Mouse (Mus musculus): ENCODE data around the gene Capn9.

Gene Capn9

DNA sequence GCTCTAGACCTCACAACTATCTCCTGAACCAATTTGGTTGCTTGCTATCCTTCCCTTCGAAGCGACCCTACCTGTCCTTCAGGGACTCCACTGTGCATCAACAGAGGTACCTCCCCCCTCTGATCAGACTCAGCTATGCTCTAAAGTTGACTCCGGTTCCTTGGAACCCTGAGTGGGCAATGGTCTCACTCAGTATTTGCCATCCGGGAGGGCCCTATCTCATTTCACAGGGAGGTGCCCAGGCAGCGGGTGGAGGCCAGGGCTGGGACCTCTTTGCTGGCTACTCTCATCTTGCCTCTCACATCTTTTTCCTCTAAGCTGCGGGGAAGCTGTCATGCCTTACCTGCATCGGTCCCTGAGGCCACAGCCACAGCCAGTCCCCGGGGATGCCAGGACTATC lies at the start of gene Capn9:
Capn9 (plus strand) TSS at position 301 of the 400 bp plus-strand sequence.
- DNase-seq (ENCODE audit: low spot score) = no peak

DNA sequence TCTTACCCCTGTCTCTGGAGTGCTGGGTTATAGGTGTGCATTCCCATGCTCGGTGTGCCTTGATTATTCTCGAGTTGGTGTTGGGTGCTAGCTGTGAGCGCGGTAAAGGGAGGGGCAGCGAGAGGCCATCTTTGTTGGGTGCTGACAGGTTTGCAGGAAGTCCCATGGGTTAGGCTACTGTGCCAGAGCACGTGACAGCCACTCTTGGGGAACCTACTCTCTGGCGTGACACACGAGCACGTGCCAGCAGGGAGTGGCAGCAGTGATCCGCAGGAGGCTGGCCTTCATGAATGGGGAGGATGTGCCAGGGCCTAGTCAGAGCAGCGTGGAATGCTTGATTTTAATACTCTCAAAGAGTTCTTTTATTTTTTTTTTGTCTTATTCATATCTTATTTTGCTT lies 49.6 kb upstream of the Capn9 start:
- DNase-seq (ENCODE audit: low spot score) = no peak

DNA sequence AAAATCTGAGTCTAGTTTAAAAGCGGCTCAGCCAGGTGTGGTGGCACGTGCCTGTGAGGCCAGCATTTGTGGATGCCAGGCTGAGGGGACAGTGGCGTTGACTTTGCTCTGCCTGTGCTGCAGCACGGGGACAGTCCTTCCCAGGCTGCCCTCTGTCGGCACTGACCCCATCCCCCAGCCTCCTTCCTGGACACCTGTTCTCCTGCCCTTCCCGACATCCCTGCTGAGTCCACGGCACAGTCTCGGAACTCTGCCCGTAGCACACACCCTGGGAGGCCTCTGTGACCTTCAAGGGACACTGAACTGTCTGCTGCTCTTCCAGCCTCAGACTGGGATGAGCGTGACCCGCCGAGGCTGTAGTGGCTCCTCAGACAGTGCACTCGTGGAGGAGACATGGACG lies 45.8 kb upstream of the Capn9 start:
- no peak for DNase-seq (ENCODE audit: low spot score)

DNA sequence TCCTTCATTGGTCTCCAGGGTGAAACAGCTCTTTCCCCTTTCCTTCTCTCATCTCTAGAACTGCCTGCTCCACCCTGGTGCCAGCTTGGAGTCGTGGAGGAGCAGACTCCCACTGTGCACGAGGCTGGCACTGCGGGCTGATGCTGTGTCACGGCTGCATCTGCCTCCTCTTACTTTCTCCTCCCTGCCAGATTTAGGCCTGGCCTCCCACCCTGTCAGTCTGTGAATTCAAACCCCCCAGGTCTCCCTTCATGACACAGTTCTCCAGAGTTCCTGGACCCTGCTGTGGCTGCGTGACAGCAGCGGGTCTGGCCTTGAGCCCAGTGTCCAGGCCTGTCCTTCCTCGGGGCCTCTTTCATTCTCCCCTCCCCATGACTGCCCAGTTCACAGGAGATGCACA lies 45.4 kb upstream of the Capn9 start:
- DNase-seq (ENCODE audit: low spot score) = no peak

DNA sequence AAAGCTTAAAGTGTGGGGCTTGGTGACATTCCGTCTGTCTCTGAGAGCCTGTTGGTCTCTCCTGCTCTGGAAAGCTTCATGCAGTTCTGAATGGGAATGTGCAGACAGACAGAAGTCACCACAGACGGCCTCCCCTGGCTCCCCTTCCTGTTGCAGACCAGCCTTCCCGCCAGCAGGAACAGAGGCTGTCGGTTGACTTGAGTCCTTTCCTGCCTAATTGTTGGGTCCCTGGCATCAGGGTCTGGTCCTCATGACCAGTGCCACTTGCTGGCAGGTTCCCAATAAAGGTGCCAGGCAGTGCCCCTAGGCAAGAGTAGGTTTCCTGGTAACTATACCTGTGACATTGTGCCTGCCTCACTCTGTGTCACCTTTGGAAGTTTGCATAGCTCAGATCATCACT lies 44.9 kb upstream of the Capn9 start:
- DNase-seq (ENCODE audit: low spot score) = no peak

DNA sequence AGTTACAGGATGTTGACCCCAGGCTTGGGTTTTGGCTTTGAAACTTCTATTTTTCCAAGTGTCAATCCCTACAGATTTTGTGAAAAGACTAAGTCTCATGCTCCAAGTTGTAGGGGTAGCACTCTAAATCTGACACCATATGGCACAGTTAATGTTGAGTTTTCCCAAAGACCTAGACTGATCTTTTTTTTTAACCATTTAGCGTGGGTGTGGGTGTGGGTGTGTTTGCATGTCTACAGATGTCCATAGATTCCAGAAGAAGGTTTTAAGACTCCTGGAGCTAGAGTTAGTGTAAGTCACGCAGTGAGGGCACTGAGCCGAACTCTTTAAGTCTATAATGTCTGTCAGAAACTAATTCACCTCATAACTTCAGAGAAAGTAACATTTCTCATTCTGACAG lies 43.3 kb upstream of the Capn9 start:
- DNase-seq (ENCODE audit: low spot score) = no peak

DNA sequence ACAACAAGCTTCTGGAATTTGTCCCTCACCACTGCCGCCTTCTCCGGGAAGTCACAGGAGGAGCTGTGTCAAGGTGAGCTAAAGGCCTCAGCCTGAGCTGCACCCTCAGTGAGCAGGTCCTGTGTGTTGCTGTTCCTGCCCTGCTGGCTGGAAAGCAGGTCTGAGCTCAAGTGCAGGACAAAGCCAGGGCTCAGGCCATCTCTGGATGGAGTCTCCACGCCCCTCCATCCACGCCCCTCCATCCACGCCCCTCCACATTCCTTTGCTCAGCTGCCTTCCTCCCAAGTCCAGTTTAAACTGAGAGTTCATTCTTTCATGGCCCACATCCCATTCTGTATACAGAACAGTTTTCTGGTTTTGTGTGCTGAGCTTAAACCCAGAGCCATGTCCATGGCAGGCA lies 40.5 kb upstream of the Capn9 start:
- DNase-seq (ENCODE audit: low spot score) = no peak

DNA sequence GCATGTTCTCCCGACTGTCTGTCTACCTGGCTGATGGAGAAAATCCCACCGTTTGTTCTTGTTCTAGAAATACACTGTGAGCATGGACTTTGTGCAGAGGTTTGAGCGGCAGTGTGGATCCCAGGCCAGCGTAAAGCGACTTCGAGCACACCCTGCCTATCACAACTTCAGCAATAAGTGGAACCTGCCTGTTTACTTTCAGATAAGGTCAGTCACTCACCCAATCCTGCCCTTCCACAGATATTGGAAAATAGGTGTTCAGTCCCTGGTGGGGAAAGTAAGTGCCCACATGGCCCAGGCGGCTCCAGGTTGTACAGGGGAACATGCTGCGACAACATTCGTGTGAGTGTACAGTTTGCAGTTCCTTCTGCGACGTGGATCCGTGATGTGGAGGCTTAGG lies 35.0 kb upstream of the Capn9 start:
- peak; percentile 30 for DNase-seq (ENCODE audit: low spot score)

DNA sequence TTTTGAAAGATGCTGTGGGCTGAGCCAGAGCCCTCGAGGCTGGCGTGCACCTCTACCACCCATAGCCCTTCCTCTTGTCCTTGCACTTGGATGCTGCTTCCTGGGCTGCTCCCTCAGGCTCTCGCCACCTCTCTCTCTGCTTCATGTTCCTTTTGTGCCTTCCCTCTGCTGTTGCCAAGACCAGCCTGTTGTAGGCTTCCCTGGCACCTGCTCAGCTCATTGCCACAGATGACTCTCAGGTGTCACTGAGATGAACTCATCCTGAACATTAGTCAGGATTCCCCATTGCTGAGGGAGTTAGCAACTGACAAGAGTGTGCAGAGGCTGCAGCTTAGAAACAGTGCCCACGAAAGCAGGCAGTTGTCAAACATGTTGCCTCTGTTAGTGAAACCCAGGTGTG lies 33.9 kb upstream of the Capn9 start:
- DNase-seq (ENCODE audit: low spot score) = no peak

DNA sequence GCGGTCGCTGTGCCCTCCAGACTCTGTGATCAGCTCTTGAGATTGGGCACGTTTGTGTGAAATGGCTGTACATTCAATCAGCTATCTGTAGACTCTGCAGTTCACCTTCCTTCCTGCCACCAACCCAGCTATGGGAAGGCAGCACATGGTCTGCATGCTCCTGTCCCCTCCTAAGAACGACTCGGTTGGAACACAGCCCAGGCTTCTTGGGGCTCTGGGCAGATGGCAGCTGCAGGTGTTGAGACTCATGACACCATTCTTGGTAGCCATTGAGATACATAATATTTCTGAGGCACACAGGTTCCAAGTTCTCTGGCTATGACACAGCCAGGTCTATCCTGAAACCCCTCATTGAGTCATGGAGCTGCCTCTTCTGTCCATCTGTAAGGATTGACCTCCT lies 32.6 kb upstream of the Capn9 start:
- DNase-seq (ENCODE audit: low spot score) = no peak

DNA sequence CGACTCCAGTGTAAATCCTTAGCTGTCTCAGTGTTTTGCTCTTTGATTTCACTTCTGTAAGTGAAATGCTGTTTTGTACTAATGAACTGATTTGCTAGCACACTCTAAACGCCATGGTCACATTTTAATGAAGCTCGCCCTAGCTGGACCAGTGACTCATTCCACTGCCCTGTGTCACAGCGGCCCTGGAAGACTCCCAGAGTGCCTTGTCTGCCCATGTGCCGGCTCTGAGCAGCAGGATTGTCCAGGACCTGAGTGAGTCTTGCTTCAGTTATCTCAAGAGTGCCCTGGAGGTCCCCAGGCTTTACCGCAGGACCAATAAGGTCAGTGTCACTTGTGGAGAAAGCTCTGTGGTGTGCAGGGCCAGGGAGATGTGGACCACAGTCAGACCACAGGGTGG lies 29.5 kb upstream of the Capn9 start:
- DNase-seq (ENCODE audit: low spot score) = no peak

DNA sequence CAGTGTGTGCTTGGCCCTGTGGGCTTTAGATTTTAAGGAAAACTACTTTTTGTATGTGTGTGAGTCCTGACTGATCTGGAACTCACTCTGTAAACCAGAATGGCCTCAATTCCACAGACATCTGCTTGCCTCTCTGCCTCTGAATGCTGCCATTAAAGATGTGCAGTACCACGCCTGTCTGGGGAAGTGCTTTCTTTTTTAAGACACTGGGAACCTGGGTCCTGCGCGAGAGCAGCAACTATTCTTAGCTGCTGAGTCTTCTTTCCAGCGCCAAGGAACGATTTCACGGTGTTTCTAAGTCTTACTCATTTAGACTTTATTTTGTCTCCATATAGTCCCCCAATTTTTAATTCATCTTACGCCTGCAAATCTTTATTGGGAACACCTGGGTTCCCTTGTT lies 29.1 kb upstream of the Capn9 start:
- no peak for DNase-seq (ENCODE audit: low spot score)

DNA sequence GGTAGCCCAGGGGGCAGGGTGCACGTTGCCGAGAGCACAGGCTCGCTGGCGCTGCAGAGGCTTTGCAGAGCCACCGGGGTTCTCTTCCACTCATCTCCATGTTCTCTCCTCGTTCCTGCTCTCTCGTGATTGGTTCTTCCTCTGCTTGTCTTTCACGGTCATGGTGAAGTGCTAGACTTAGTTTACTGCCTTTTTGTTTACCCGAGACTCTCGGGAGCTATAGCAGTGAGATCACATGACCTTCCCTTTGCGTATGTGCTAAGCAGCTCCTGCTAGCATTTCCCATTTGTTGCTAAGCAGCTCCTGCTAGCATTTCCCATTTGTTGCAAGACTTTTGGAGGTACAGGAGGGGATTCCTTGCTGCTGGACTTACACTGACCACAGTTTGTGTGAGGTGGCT lies 28.6 kb upstream of the Capn9 start:
- DNase-seq (ENCODE audit: low spot score) = no peak

DNA sequence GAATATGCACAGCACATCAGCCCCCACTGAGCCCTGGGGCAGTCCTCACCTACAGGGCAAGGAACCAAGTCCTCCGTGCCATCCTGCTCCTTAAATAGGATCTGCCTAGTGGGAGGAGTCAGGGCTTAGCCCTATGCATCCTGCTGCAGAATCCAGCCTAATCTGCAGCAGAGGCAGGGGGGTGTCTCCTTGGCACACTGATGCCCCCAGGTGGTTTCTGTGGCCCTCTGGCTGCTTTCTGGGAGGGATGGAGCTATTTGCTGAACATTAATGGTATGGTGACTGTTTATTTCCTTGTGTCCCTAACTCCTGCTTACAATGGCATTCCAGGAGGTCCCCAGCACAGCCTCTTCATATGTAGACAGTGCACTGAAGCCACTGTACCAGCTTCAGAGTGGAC lies 27.7 kb upstream of the Capn9 start:
- DNase-seq (ENCODE audit: low spot score) = no peak

DNA sequence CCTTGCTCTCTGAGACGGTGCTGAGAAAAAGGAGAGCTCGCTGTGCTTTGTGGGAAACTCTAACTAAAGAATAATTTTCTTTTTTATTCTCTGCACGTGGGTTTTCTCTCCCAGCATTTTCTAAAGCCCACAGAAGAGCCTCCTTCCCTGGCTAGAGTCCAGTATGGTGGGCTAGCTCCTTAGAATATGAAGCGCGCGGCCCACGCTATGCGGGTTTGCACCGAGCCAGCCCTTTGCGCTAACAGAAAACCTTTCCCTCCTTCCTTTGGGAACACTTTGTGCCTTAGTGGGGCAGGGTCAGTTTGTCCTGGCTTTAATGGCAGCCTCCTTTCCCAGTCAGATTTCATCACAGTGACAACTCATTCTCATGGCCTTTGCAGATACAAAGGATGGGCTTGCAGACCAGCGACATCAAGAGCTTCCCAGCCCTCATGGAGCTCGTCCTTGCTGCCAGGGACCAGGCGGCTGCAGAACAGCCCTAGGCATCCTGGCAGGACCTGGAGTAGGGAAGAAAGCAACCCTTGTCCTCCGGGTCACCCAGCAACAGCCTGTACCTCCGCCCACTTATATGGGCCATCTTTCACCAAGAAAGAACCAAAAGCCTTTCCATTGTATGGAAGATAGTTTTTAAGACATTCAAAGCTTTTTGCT lies 24.8 kb upstream of the Capn9 start:
- DNase-seq (ENCODE audit: low spot score) = no peak

DNA sequence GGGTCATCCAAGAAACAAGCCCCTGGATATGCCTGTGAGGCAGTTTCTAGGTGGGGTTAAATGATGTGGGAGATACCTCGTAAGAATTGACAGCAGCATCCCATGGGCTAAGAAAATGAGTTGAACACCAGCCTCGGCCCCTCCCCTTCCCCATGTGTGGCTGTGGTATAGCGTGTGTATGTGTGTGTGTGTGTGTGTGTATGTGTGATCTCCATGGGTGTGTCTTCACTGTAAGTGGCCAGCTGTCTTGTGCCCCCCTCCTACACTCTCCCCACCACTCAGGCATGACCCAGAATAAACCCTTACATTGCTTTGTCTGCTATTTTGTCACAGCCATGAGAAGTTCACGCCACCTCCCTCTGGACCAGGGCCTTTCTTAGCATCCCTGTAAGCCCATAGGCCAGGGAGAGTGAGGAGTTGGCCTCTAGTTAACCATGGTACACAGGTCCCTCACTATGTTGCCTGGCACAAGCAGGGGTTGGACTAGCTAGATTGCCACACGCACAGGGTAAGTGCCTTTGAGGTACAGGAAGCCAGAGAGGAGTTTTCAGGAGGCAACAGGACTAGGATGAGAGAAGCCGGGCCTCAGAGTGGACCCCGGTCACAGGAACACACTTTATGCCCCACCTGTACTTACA lies 20.7 kb upstream of the Capn9 start:
- DNase-seq (ENCODE audit: low spot score) = no peak

DNA sequence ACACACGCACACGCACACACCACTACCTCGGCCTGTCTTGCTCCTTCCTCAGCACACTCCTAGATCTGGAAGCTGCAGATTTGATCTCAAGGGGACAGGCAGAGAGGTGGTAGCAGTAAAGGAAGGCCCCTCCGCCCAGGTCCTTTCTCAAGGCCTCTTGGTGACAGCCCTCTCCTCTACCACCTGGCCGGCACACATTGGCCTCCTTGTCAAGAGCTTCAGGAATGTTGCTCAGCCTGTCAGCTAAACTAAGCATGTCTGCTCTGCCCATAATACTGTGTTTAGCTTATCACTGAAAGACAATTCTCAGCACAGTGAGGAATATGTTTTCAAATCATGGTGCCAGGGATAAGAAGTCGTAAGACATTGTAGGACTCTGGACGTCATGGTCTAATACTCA lies 19.7 kb upstream of the Capn9 start:
- DNase-seq (ENCODE audit: low spot score) = no peak

DNA sequence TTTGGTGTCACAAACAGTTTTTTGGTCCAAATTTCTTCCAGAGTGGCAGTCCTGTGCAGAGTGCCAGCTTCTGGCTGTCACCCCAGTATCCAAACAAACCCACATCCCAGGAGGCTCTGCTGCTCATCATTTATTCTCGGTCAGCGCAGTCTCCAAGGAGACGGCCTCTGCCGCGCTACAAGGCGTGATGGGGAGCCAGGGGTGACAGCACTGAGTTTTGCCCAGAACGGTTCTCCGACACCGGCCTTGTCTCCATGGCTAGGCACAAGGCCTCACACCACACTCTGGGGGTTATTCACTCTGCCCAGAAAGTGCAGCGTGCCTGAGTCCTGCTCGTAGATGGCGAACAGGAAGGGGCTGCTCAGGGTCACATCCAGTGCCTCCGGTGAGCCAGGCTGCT lies 19.3 kb upstream of the Capn9 start:
- DNase-seq (ENCODE audit: low spot score) = no peak

DNA sequence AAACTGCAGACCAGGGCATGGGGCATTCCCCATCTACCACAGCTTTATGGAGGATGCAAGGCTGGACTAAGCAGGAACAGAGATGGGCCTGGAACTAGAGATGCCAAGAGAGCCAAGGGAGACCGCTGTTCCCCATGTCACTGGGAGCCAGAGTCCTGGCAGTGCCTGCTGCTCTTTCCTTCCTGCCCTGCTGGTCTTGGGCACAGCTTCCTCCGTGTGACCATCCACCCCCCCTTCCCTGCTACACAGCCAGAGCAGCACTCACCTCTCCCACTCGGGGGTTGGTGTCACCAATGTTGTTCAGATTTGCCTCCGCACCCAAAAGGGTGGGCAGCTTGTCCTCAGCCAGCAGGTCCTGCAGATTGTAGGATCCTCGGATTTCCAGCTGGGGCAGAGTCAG lies 18.4 kb upstream of the Capn9 start:
- no peak for DNase-seq (ENCODE audit: low spot score)

DNA sequence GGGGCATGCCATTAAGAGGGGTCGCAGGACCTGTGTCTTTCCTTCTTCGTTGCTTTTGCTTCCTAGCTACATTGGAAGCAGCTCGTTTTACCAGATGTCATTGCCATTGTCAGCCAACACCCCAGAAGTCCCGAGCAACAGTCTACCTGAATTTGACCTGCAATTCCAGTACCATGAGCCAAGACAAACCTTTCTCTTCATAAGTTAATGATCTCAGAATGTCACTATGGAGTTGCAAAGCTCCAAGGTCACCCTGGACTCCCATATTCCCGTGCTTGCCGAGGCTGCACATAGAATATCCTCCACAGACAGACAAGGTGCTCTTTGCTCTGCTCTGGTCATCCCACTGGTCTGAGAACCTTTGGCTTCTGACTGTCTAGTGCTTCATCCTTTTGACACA lies 8.8 kb upstream of the Capn9 start:
- DNase-seq (ENCODE audit: low spot score) = no peak

DNA sequence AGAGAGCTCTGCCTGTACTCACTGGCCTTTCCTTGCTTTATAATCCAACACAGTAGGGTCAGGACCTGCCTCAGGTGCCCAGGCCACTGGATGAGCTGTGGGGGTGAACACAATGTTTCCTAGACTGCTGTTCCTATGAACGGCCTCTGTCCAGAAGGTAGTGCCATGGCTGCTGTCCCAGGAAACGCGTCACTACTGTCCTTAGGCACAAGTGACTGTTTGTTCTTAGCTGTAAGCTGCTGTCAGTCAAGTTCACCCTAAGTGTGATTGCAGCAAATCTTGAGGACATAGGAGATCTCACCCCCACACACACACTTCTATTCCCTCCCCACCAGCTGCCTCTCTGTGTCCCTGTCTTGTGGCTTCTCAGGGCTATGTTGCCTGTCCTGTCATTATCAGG lies 8.3 kb upstream of the Capn9 start:
- no peak for DNase-seq (ENCODE audit: low spot score)

DNA sequence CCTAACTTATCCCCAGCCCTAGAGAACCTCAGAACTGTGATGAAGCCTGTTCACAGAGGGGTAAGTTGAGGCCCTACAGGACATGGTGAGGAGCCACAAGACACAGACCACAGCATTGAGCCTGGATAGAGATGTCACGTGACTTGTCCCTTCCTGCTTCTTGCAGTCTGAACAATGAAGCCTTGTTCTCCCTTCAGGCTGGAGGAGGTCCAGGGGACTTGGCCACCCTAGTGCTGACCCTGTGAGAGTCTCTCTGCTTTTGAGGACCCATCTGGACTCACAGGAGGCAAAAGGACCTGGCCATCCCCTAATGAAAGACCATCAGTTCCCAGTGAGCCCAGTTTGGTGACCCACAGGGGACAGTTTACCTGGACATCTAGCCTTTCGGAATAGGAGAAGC lies 6.8 kb upstream of the Capn9 start:
- DNase-seq (ENCODE audit: low spot score) = no peak

DNA sequence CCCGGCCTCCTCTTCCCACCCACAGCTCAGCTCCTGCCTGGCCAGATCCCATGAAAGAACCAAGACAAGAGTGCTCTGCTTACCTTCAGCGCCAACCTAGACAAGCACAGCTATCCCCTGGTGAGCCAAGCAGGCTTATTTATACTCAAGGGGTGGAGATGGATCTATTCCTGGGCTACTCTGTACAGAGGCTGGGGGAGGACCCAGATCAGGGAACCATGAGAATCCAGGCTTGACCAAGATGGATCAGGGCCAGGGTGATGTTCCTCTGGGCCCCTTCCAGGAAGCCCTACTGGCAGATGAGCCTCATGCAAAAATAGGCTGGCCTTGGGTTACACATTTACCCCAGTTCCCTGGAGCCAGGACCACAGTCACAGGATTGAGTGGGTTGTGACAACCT lies 6.3 kb upstream of the Capn9 start, which contains the start of gene Agt:
Agt (minus strand) TSS at position 114 of the 400 bp plus-strand sequence.
- peak; percentile 78 for DNase-seq (ENCODE audit: low spot score)

DNA sequence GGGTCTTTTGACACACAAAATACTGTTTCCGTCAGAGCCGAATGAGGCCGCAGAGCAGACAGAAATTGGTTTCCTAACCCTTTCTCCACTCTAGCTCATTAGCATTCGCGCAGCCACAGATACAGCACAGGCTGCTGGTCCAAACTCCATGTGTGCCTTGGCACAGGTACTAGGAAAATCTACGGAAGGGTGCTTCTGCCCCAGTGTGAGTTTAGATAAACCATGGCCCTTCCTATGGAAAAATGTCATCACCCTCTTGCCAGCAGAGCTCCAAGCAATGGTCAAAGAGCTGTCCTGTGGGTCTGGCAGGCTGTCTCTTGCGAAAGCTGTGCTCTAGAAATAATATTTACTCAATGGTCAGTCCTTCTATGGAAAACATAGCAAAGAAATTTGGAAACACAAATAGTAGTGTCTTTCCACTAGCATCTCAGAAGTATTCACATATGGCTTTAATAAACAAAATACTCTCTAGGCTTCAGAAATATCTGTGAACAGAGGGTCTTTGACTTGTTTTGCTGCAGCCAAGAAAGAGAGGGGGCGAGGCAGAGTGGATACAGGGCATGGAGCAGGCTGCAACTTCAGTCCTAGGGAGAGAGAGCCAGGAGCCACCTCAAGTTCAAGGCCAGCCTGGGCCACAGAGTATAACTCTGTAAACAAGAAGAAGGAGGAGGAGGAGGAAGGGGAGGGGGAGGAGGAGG lies 4.0 kb upstream of the Capn9 start:
- DNase-seq (ENCODE audit: low spot score) = no peak

Measured in testis, postnatal 10 days (tissue).